Mouse (Mus musculus) neural tube, embryonic 15.5 days (tissue): ENCODE results near the gene Mblac1. TPM values are rescaled to one million over a fixed set of nuclear protein-coding genes. Genes with fewer than 3 reads are reported as not detected.

Experiments
- ATAC-seq: fragments of 200-750 bp; cut with Nextera tagmentation; 2 replicates; pipeline ENCODE4 v1.8.0; 2017; ENCODE audit warnings: mild to moderate bottlenecking, moderate TSS enrichment, moderate library complexity; ENCODE audit not compliant: low FRiP score
- H3K27ac ChIP-seq: fragments of 300-500 bp; sonication (generic); replicated peaks from 2 replicates; pipeline ENCODE4 v1.5.1; 2015; ENCODE audit warnings: mild to moderate bottlenecking, inconsistent platforms
- H3K27me3 ChIP-seq: fragments of 300-500 bp; sonication (generic); replicated peaks from 2 replicates; pipeline ENCODE4 v1.6.1; 2015; ENCODE audit warnings: inconsistent platforms
- H3K36me3 ChIP-seq: fragments of 300-500 bp; sonication (generic); 2 replicates; pipeline ENCODE4 v1.6.1; 2015; ENCODE audit warnings: inconsistent platforms
- H3K4me1 ChIP-seq: fragments of 300-500 bp; sonication (generic); 2 replicates; pipeline ENCODE4 v1.6.1; 2015; ENCODE audit warnings: inconsistent platforms
- H3K4me2 ChIP-seq: fragments of 300-500 bp; sonication (generic); 2 replicates; pipeline ENCODE4 v1.6.1; 2015; ENCODE audit warnings: inconsistent platforms, mild to moderate bottlenecking, moderate library complexity
- H3K4me3 ChIP-seq: fragments of 300-500 bp; sonication (generic); replicated peaks from 2 replicates; pipeline ENCODE4 v1.5.1; 2015; ENCODE audit warnings: mild to moderate bottlenecking, inconsistent platforms
- H3K9ac ChIP-seq: fragments of 300-500 bp; sonication (generic); replicated peaks from 2 replicates; pipeline ENCODE4 v1.6.1; 2015; ENCODE audit warnings: mild to moderate bottlenecking, inconsistent platforms
- H3K9me3 ChIP-seq: fragments of 300-500 bp; sonication (generic); replicated peaks from 2 replicates; pipeline ENCODE4 v1.6.1; 2016; ENCODE audit warnings: inconsistent platforms
- WGBS: fragments of 180-500 bp; shearing (Covaris S2); methylation state at CpG from one replicate; pipeline ENCODE4 v1.1.7; 2015; ENCODE audit warnings: mixed read lengths; 5-methylcytosine and 5-hydroxymethylcytosine counted together
- microRNA counts: library from miRNA; unstranded; fragments of <30 nt; microRNA quantifications from one replicate; lab custom pipeline; 2016
- microRNA-seq: library from miRNA; unstranded; fragments of <30 nt; microRNA quantifications from one replicate; pipeline ENCODE4, GENCODE M21; 2017
- polyA plus RNA-seq: library from polyadenylated mRNA; unstranded; fragments of >200 nt; fragmentation: Nextera tagmentation; extraction: Ambion mirVana; gene quantifications from 2 replicates; pipeline ENCODE4 v1.2.1, GENCODE M21; 2015

Mblac1 gene
- polyA plus RNA-seq, 1 experiment from 2014 or later: 14.8 TPM

DNA sequence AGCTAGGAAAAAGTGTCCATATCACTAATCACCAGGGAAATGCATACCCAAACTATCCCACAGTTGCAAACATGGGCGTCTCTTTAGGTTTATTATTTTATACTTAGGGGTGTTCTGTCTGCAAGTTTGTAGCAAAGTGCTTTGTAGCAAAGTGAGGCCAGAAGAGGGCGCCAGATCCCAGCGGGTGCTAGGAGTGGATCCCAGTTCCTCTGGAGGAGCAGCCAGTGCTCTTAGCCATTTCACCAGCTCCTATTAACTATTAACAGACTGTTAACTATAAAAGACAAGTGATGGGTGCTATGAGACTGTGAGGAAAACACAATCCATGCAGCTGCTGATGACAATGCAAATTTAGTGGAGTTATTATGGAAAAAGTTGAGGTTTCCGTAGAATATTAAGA is 28.0 kb downstream of the Mblac1 start:
- Histone ChIP-seq H3K9ac (no peak overlapping the region), H3K27me3 (no peaks in the 10 kb centered on the region), H3K36me3 (no peaks in the 10 kb centered on the region), H3K4me3 (no peak overlapping the region), H3K4me1 (no peaks in the 10 kb centered on the region), H3K4me2 (no peak overlapping the region), H3K27ac (no peak overlapping the region), H3K9me3 (no peaks in the 10 kb centered on the region)
- WGBS: 24% methylated on average over 4 of the region's 4 CpGs
- no peak for ATAC-seq

DNA sequence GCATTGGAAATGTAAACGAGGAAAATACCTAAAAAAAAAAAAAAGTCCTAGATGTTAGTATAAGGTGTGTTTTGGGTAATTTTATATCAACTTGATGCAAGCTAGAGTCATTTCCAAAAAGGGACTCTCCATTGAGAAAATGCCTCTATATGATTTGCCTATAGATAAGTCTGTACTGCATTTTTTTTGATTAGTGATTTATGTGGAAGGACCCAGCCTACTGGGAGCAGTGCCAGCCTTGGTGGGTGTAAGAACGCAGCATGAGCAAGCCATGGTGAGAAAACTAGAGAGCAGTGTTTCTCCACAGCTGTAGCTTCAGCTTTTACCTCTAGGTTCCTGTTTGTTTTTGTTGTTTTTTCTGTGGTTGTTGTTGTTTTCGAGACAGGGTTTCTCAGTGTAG is 29.2 kb downstream of the Mblac1 start:
- no peak overlapping the region for H3K4me3 ChIP-seq
- no peaks in the 10 kb centered on the region for H3K36me3 ChIP-seq
- H3K9ac ChIP-seq: no peak overlapping the region
- no peaks in the 10 kb centered on the region for H3K4me1 ChIP-seq
- no peak for ATAC-seq
- H3K9me3 ChIP-seq: no peaks in the 10 kb centered on the region
- 60% methylated on average over 3 of the region's 3 CpGs for WGBS
- no peaks in the 10 kb centered on the region for H3K27me3 ChIP-seq
- no peak overlapping the region for H3K4me2 ChIP-seq
- no peak overlapping the region for H3K27ac ChIP-seq

DNA sequence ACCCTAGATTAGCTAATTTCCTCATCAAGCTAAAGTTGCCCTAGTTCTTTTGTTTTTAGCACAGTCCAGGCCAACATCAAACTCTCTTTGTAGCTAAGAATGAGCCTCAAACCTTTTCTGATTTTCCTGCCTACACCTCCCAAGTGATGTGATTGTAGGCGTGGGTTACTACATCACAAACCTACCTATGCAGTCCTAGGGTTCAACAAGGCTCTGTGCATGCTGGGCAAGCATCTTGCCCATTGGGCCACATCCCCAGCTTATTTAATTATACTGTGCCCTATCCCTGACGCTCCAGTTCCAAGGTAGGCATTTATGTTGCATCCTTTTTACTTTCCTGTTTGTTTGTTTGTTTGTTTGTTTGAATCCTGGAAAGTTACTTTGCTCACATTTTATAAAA is 31.6 kb downstream of the Mblac1 start, which contains the start of gene Nxpe5:
TSS of gene Nxpe5 (plus strand) at position 199 of the 400 bp plus-strand sequence.
- H3K9ac ChIP-seq: no peak within 1 kb of the TSS
- no peak within 1 kb of the TSS for H3K4me2 ChIP-seq
- no peak within 1 kb of the TSS for H3K27ac ChIP-seq
- H3K36me3 ChIP-seq: no peaks in the 10 kb centered on the region
- WGBS: 52% methylated on average over 2 of the region's 2 CpGs
- no peak within 1 kb of the TSS for H3K4me3 ChIP-seq
- no peaks in the 10 kb centered on the region for H3K27me3 ChIP-seq
- H3K9me3 ChIP-seq: no peaks in the 10 kb centered on the region
- ATAC-seq: no peak
- H3K4me1 ChIP-seq: no peaks in the 10 kb centered on the region

DNA sequence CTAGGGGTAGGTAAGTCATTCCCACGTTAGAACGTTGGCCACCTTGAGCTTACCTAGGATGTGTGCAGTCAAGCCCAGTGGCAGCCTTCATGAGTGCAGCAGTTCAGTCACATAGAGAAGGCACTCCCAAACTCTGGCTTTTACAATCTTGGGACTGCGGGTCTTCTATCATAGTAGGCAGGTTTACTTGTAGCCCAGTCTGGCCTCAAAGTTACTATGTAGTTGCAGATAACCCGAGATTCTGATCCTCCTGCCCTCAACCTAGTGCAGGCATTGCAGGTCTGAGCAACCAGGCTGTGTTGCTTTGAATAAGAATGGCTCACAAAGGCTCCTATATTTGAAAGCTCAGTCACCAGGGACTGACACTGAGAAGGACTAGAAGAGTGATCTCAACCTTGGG is 32.4 kb downstream of the Mblac1 start:
- Histone ChIP-seq H3K4me2 (no peak overlapping the region), H3K27me3 (no peaks in the 10 kb centered on the region), H3K9ac (no peak overlapping the region), H3K36me3 (no peaks in the 10 kb centered on the region), H3K4me3 (no peak overlapping the region), H3K4me1 (no peaks in the 10 kb centered on the region), H3K9me3 (no peaks in the 10 kb centered on the region), H3K27ac (no peak overlapping the region)
- no peak for ATAC-seq
- WGBS: 83% methylated on average over 4 of the region's 4 CpGs

- no peaks in the 10 kb centered on the region for H3K4me1 ChIP-seq
- 82% methylated on average over 2 of the region's 2 CpGs for WGBS
- H3K9ac ChIP-seq: no peak overlapping the region
- no peaks in the 10 kb centered on the region for H3K9me3 ChIP-seq
- H3K4me2 ChIP-seq: no peak overlapping the region
- H3K4me3 ChIP-seq: no peak overlapping the region
- H3K36me3 ChIP-seq: no peaks in the 10 kb centered on the region
- no peaks in the 10 kb centered on the region for H3K27me3 ChIP-seq
- no peak overlapping the region for H3K27ac ChIP-seq
- ATAC-seq: no peak
Measured at GRCm38 (mm10) chr5:138227367-138227766, 33.3 kb downstream of the Mblac1 start.

DNA sequence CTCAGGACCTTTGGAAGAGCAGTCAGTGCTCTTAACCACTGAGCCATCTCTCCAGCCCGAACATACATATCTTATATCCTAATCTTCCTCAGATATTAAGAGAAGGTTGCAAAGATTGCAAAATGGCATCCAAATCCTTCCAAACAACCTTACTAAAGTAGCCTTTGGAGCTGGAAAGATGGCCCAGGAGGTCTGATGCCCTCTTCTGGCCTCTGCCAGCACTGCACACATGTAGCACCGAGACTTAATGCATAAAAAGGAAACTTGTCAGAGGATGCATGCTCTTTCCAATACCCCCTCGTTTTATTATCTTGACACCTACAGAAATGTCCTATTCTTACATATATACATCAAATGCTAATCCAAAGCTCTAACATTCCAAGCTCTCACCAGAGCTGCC is 33.9 kb downstream of the Mblac1 start:
- no peaks in the 10 kb centered on the region for H3K36me3 ChIP-seq
- H3K27me3 ChIP-seq: no peaks in the 10 kb centered on the region
- H3K4me1 ChIP-seq: no peaks in the 10 kb centered on the region
- H3K4me3 ChIP-seq: no peak overlapping the region
- H3K9ac ChIP-seq: no peak overlapping the region
- WGBS: 62% methylated on average over 3 of the region's 3 CpGs
- no peak overlapping the region for H3K4me2 ChIP-seq
- ATAC-seq: no peak
- no peak overlapping the region for H3K27ac ChIP-seq
- H3K9me3 ChIP-seq: no peaks in the 10 kb centered on the region

GRCm38 (mm10) chr5:138229511-138229910 is 35.4 kb downstream of the Mblac1 start:
- no peaks in the 10 kb centered on the region for H3K36me3 ChIP-seq
- ATAC-seq: no peak
- WGBS: 94% methylated on average over 3 of the region's 3 CpGs
- no peak overlapping the region for H3K4me3 ChIP-seq
- H3K4me2 ChIP-seq: no peak overlapping the region
- no peaks in the 10 kb centered on the region for H3K27me3 ChIP-seq
- H3K27ac ChIP-seq: no peak overlapping the region
- no peaks in the 10 kb centered on the region for H3K4me1 ChIP-seq
- no peaks in the 10 kb centered on the region for H3K9me3 ChIP-seq
- H3K9ac ChIP-seq: no peak overlapping the region

- no peaks in the 10 kb centered on the region for H3K9me3 ChIP-seq
- H3K4me3 ChIP-seq: no peak overlapping the region
- H3K4me1 ChIP-seq: no peaks in the 10 kb centered on the region
- no peak overlapping the region for H3K9ac ChIP-seq
- H3K4me2 ChIP-seq: no peak overlapping the region
- no peaks in the 10 kb centered on the region for H3K36me3 ChIP-seq
- ATAC-seq: no peak
- H3K27ac ChIP-seq: no peak overlapping the region
- H3K27me3 ChIP-seq: no peaks in the 10 kb centered on the region
- WGBS: 89% methylated on average over 2 of the region's 2 CpGs
Measured at GRCm38 (mm10) chr5:138233778-138234177, 39.7 kb downstream of the Mblac1 start.

DNA sequence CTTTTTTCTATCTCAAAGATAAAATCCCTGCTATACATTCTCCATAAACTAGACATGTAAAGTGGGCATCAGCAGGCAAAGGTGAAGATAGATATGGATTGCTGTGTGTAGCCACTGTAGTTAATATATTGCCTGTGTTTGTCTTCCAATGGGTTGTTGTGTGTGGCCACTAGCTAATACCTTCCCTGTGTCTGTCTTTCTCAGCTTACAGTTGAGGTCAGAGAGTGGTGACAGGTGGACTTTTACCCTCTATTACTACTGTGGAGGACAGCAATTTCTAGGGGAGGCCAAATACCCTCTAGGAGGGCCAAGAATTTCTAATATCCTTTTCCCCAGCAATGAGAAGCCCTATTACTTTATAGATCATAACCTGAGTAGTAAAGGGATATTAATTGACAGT is 40.1 kb downstream of the Mblac1 start:
- ATAC-seq: no peak
- H3K27ac ChIP-seq: no peak overlapping the region
- H3K9ac ChIP-seq: no peak overlapping the region
- no peaks in the 10 kb centered on the region for H3K9me3 ChIP-seq
- no peaks in the 10 kb centered on the region for H3K27me3 ChIP-seq
- H3K36me3 ChIP-seq: no peaks in the 10 kb centered on the region
- no peaks in the 10 kb centered on the region for H3K4me1 ChIP-seq
- H3K4me2 ChIP-seq: no peak overlapping the region
- no peak overlapping the region for H3K4me3 ChIP-seq

DNA sequence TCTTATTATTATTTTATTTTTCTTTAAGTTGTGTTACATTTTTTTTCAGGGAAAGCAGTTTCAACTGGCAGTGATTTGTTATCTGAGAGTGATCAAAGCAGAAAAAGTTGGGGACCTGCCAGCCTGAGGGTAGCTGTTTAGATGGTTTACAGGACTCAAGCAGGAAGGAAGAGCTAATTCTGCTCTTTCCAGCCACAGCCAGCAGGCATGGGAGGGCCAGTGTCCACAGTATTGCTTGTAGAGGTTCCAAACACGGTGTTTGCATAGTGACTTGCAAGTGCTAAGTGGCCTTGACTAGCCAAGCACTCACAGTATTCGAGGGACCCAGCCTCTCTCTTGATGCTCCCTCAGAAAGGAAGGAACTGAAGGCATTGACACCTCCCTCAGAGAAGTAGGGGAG is 47.4 kb downstream of the Mblac1 start:
- no peaks in the 10 kb centered on the region for H3K27me3 ChIP-seq
- no peak overlapping the region for H3K4me3 ChIP-seq
- H3K27ac ChIP-seq: no peak overlapping the region
- H3K9me3 ChIP-seq: no peaks in the 10 kb centered on the region
- H3K9ac ChIP-seq: no peak overlapping the region
- H3K4me2 ChIP-seq: no peak overlapping the region
- H3K36me3 ChIP-seq: no peaks in the 10 kb centered on the region
- no peak for ATAC-seq
- H3K4me1 ChIP-seq: no peaks in the 10 kb centered on the region
- 45% methylated on average over 2 of the region's 2 CpGs for WGBS

MicroRNAs within 50 kb of the gene (microRNA counts, 519-probe panel; counts per million panel counts)
- 3,541 counts per million, percentile 86 among the panel's probes with 10 or more counts for microRNA mmu-miR-106b (lab: Ali Mortazavi, UCI)
- 4,019 counts per million, percentile 94 among the panel's probes with 10 or more counts for microRNA mmu-miR-25 (lab: Ali Mortazavi, UCI)
- 3,341 counts per million, percentile 82 among the panel's probes with 10 or more counts for microRNA mmu-miR-93 (lab: Ali Mortazavi, UCI)

Small RNAs within 50 kb of the gene (microRNA-seq; reads per million reads assigned to microRNA genes)
- gene Mir106b (3,173 reads per million, percentile 89 among the genes with 10 or more reads in this experiment), gene Mir25 (206 reads per million, percentile 62 among the genes with 10 or more reads in this experiment), gene Mir93 (4,265 reads per million, percentile 92 among the genes with 10 or more reads in this experiment)

Other genes with a start within 250 kb of the Mblac1 start
- 1.6 and 1.7 TPM in 2 replicates for gene Gjc3, start 231.2 kb upstream of the Mblac1 start, polyA plus RNA-seq
- not detected in 2 replicates for gene Azgp1, start 212.8 kb upstream of the Mblac1 start, polyA plus RNA-seq
- not detected in 2 replicates for gene Smok3a, start 173.1 kb upstream of the Mblac1 start, polyA plus RNA-seq
- not detected in 2 replicates for gene Smok3b, start 172.9 kb upstream of the Mblac1 start, polyA plus RNA-seq
- not detected in 2 replicates for gene Smok3c, start 141.1 kb upstream of the Mblac1 start, polyA plus RNA-seq
- 17.3 and 18.2 TPM in 2 replicates for gene Zkscan1, start 109.2 kb upstream of the Mblac1 start, polyA plus RNA-seq
- 75.3 and 80.5 TPM in 2 replicates for gene Zscan21, start 77.4 kb upstream of the Mblac1 start, polyA plus RNA-seq
- 22.0 and 24.9 TPM in 2 replicates for gene Zfp113, start 38.6 kb upstream of the Mblac1 start, polyA plus RNA-seq
- gene Cops6, start 33.2 kb upstream of the Mblac1 start, polyA plus RNA-seq: 325 and 328 TPM in 2 replicates
- gene Ap4m1, start 22.3 kb upstream of the Mblac1 start, polyA plus RNA-seq: 22.8 and 23.0 TPM in 2 replicates
- 62.9 and 99.9 TPM in 2 replicates for gene Mcm7, start 21.9 kb upstream of the Mblac1 start, polyA plus RNA-seq
- 62.5 and 70.0 TPM in 2 replicates for gene Taf6, start 6.9 kb upstream of the Mblac1 start, polyA plus RNA-seq
- 26.2 and 31.7 TPM in 2 replicates for gene Cnpy4, start 6.8 kb upstream of the Mblac1 start, polyA plus RNA-seq
- gene Nxpe5, start 31.6 kb downstream of the Mblac1 start, polyA plus RNA-seq: not detected in 2 replicates
- 113 and 121 TPM in 2 replicates for gene Lamtor4, start 61.2 kb downstream of the Mblac1 start, polyA plus RNA-seq
- gene BC037034, start 69.7 kb downstream of the Mblac1 start, polyA plus RNA-seq: 16.9 and 19.2 TPM in 2 replicates
- 3.2 and 3.6 TPM in 2 replicates for gene Gal3st4, start 78.5 kb downstream of the Mblac1 start, polyA plus RNA-seq
- 0.04 and 0.27 TPM in 2 replicates for gene Gm43720, start 85.6 kb downstream of the Mblac1 start, polyA plus RNA-seq
- gene Gpc2, start 85.7 kb downstream of the Mblac1 start, polyA plus RNA-seq: 101 and 134 TPM in 2 replicates
- 10.1 and 12.5 TPM in 2 replicates for gene Stag3, start 85.9 kb downstream of the Mblac1 start, polyA plus RNA-seq
- gene Pvrig, start 147.6 kb downstream of the Mblac1 start, polyA plus RNA-seq: 0.40 TPM in 1 of 2 replicates, not detected in the other
- 50.8 and 58.1 TPM in 2 replicates for gene Zfp157, start 247.2 kb downstream of the Mblac1 start, polyA plus RNA-seq